Mouse (Mus musculus) kidney, adult 2 months (tissue): ENCODE measurements around the gene BC053393.

Source experiments
- CTCF ChIP-seq: fragments of 200-500 bp; conservative IDR thresholded peaks from 2 replicates; pipeline ENCODE4 v1.5.1; 2011; ENCODE audit warnings: low read depth, mild to moderate bottlenecking, control low read depth, low read length, moderate library complexity, mixed read lengths; ENCODE audit not compliant: insufficient read depth, insufficient read length
- POLR2A ChIP-seq: fragments of 200-500 bp; IDR thresholded peaks from one replicate; pipeline ENCODE4 v1.6.1; 2011; ENCODE audit warnings: low read depth, low read length, control low read depth

- TF ChIP-seq CTCF (no peak), POLR2A (no peak)
Observed at GRCm38 (mm10) chr11:46592416-46592815, 21.1 kb downstream of the BC053393 start.
